Mouse (Mus musculus) naive thymus-derived CD4-positive, alpha-beta T cell, adult 5 months (primary cell): ENCODE data around the gene Txndc5. TPM values are rescaled to one million over a fixed set of nuclear protein-coding genes. Genes with fewer than 3 reads are reported as not detected.

Source experiments
- polyA plus RNA-seq: library from polyadenylated mRNA; unstranded; fragments of 100-300 nt; shearing (Covaris generic); gene quantifications from one replicate; pipeline ENCODE4 v1.2.1, GENCODE M21; 2017

Gene Txndc5
- 43.6 TPM for polyA plus RNA-seq

DNA sequence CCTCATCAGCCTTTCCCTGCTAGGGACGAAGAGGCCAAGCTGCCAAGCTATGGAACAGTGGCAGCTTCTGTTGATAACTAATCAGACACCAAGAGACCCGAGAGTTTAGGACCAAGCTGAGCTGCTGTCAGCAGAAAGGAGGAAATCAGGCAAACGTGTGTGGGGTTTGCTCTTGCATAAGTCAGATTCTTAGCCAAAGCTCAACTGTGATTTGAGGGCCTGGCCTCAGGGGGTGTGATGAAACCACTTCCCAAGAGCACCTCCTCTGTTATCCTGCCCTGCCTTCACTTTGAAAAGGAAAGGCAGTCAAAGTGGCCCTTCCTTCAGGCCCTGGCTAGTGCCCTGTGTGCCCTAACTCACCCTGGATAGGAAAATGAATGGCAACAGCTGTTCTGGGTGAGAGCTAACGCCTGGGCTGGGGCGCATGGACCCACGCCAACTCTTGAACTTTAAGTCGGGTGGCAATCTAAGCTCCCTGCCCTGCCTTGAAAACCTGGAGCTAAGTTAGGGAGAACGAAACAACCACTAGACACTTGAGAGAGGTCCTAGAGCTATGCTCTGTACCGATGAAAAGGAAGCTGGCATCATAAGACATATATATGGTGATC lies at the start of gene Txndc5:
Gene Txndc5 (minus strand): TSS at position 138 of the 608 bp plus-strand sequence.

Other genes with a start within 250 kb of the Txndc5 start
- gene Bmp6, start 183.7 kb downstream of the Txndc5 start, polyA plus RNA-seq, result not detected
- 4.9 TPM for gene Bloc1s5, start 106.3 kb upstream of the Txndc5 start, polyA plus RNA-seq
- 45.7 TPM for gene Eef1e1, start 130.2 kb upstream of the Txndc5 start, polyA plus RNA-seq